Mouse (Mus musculus): Measurements from ENCODE around the gene Ralgapa2.

Gene Ralgapa2

GRCm38 (mm10) chr2:146293538-146293937 is 218.6 kb downstream of the Ralgapa2 start:
- DNase-seq, result no peak

GRCm38 (mm10) chr2:146290871-146291637 is 221.1 kb downstream of the Ralgapa2 start:
- peak in 1 of 2 experiments; percentile 28 for DNase-seq

- peak in 1 of 2 experiments; percentile 26 for DNase-seq
Observed at GRCm38 (mm10) chr2:146290366-146290765, 221.8 kb downstream of the Ralgapa2 start.

- DNase-seq, result no peak
Observed at GRCm38 (mm10) chr2:146289394-146289793, 222.8 kb downstream of the Ralgapa2 start.

- no peak for DNase-seq
Observed at GRCm38 (mm10) chr2:146288326-146288725, 223.8 kb downstream of the Ralgapa2 start.

GRCm38 (mm10) chr2:146287531-146287930 is 224.6 kb downstream of the Ralgapa2 start:
- DNase-seq, result no peak

- DNase-seq, result no peak
Observed at GRCm38 (mm10) chr2:146281346-146281745, 230.8 kb downstream of the Ralgapa2 start.

- no peak for DNase-seq
Observed at GRCm38 (mm10) chr2:146280921-146281274, 231.2 kb downstream of the Ralgapa2 start.

- DNase-seq, result peak; percentile 18 to 32
Observed at GRCm38 (mm10) chr2:146280221-146280920, 231.8 kb downstream of the Ralgapa2 start.

- peak; percentile 70 to 76 for DNase-seq
Observed at GRCm38 (mm10) chr2:146279430-146280220, 232.5 kb downstream of the Ralgapa2 start.

GRCm38 (mm10) chr2:146278381-146278780 is 233.8 kb downstream of the Ralgapa2 start:
- peak in 1 of 2 experiments; percentile 37 for DNase-seq

GRCm38 (mm10) chr2:146266539-146266938 is 245.6 kb downstream of the Ralgapa2 start:
- DNase-seq, result no peak

- DNase-seq, result peak; percentile 13 to 42
Observed at GRCm38 (mm10) chr2:146265045-146265444, 247.1 kb downstream of the Ralgapa2 start.

GRCm38 (mm10) chr2:146262966-146263365 is 249.2 kb downstream of the Ralgapa2 start:
- no peak for DNase-seq

- DNase-seq, result no peak
Observed at GRCm38 (mm10) chr2:146262215-146262614, 249.9 kb downstream of the Ralgapa2 start.

- no peak for DNase-seq
Observed at GRCm38 (mm10) chr2:146261146-146261545, 251.0 kb downstream of the Ralgapa2 start.

GRCm38 (mm10) chr2:146259787-146260560 is 252.2 kb downstream of the Ralgapa2 start:
- DNase-seq, result no peak

- peak; percentile 29 to 34 for DNase-seq
Observed at GRCm38 (mm10) chr2:146258736-146259469, 253.2 kb downstream of the Ralgapa2 start.

GRCm38 (mm10) chr2:146257609-146258008 is 254.5 kb downstream of the Ralgapa2 start:
- no peak for DNase-seq

- no peak for DNase-seq
Observed at GRCm38 (mm10) chr2:146257037-146257436, 255.1 kb downstream of the Ralgapa2 start.

- DNase-seq, result peak; percentile 31 to 63
Observed at GRCm38 (mm10) chr2:146256321-146256875, 255.7 kb downstream of the Ralgapa2 start.

Measured in cerebellum, postnatal 25 days (tissue).